Mouse (Mus musculus) lung, embryonic 14.5 days (tissue): Measurements from ENCODE around the gene Cela2a. TPM values are rescaled to one million over a fixed set of nuclear protein-coding genes. Genes with fewer than 3 reads are reported as not detected.

Experiments
- ATAC-seq: fragments of 200-750 bp; cut with Nextera tagmentation; 2 replicates; pipeline ENCODE4 v1.8.0; 2017; ENCODE audit warnings: mild to moderate bottlenecking, moderate TSS enrichment, moderate library complexity; ENCODE audit not compliant: insufficient read depth
- DNase-seq: peaks from one replicate; pipeline ENCODE4 v3.0.0-alpha.2; 2015
- H3K27ac ChIP-seq: fragments of 300-500 bp; sonication (generic); 2 replicates; pipeline ENCODE4 v1.5.1; 2014; ENCODE audit warnings: low read depth, mild to moderate bottlenecking, moderate library complexity
- H3K27me3 ChIP-seq: fragments of 300-500 bp; sonication (generic); 2 replicates; pipeline ENCODE4 v1.6.1; 2014; ENCODE audit warnings: low read length, control low read depth; ENCODE audit not compliant: insufficient read depth
- H3K36me3 ChIP-seq: fragments of 300-500 bp; sonication (generic); 2 replicates; pipeline ENCODE4 v1.6.1; 2014; ENCODE audit warnings: control low read depth; ENCODE audit not compliant: insufficient read depth
- H3K4me1 ChIP-seq: fragments of 300-500 bp; sonication (generic); 2 replicates; pipeline ENCODE4 v1.6.1; 2014; ENCODE audit warnings: antibody characterized with exemption, control low read depth; ENCODE audit not compliant: insufficient read depth
- H3K4me2 ChIP-seq: fragments of 300-500 bp; sonication (generic); 2 replicates; pipeline ENCODE4 v1.6.1; 2014; ENCODE audit warnings: mild to moderate bottlenecking
- H3K4me3 ChIP-seq: fragments of 300-500 bp; sonication (generic); 2 replicates; pipeline ENCODE4 v1.5.1; 2014; ENCODE audit warnings: low read depth, low read length
- H3K9ac ChIP-seq: fragments of 300-500 bp; sonication (generic); 2 replicates; pipeline ENCODE4 v1.6.1; 2014
- H3K9me3 ChIP-seq: fragments of 300-500 bp; sonication (generic); 2 replicates; pipeline ENCODE4 v1.6.1; 2016; ENCODE audit warnings: low read depth, low read length, control low read depth
- CTCF ChIP-seq: IDR thresholded peaks from 2 replicates; pipeline ENCODE4 v1.5.1; 2016; ENCODE audit warnings: antibody characterized with exemption, low read depth
- WGBS: fragments of 180-500 bp; shearing (Covaris S2); extraction: QIAGEN DNeasy Blood & Tissue Kit; methylation state at CpG from one replicate; pipeline ENCODE4 v1.1.7; 2014; 5-methylcytosine and 5-hydroxymethylcytosine counted together
- polyA plus RNA-seq: library from polyadenylated mRNA; unstranded; fragments of >200 nt; fragmentation: Nextera tagmentation; extraction: Ambion mirVana; gene quantifications from 2 replicates; pipeline ENCODE4 v1.2.1, GENCODE M21; 2014

Gene Cela2a
- polyA plus RNA-seq, 1 experiment from 2014 or later: not detected

DNA sequence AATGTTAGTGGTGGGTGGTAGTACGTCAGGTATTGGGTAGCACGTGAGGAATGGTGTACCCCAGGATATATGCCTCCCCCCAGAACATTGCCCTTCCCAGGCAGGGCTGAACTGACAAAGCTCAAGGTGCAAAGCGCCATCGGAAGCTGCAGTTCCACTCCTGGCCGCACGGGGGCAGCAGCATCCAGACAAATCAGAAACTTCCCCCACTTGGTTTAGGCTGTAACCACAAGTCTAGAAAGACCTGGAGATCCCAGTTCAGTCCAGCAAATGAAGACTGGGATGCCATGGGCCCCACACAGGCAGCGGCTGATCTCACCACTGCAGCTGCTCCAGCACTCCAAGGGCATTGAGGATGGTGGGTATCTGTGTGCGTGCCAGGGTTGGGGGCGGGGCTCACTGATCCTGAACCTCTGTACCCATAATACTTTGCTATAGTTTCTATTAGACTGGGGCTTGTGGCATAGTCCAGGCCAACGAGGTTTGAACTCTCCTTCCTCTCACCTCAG lies 31.5 kb upstream of the Cela2a start:
- TF ChIP-seq CTCF: peak; percentile 99
- Histone ChIP-seq H3K27ac (no peak overlapping the region), H3K4me1 (0 out of 2 replicates have a peak, but pooled peaks cover 5% of the 10 kb centered on the region), H3K27me3 (no peaks in the 10 kb centered on the region), H3K4me2 (no peak overlapping the region), H3K9me3 (no peaks in the 10 kb centered on the region), H3K9ac (no peak overlapping the region), H3K36me3 (peaks cover 25% of the 10 kb centered on the region), H3K4me3 (no peak overlapping the region)
- ATAC-seq: peak; percentile 80
- peak; percentile 91 for DNase-seq
- WGBS: 16% methylated on average over 10 of the region's 10 CpGs

DNA sequence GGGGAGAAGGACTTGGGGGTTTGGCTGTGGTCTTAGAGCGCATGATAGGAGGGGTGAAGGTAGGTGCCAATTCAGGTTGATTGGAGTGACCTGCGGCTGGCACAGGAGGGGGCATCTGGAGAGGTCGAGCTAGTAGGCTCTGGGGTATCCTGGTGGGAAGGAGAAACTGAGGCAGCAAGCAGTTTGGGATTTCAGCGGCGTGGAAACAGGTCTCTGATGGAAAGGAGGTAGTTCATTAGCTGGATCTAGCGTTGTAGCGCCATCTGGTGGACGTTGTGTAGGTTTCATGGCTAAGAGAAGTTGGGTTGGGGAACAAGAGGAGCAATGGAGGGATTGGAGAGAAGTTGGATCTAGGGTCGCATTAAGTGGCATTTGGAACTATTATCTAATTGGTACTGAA lies 27.5 kb upstream of the Cela2a start:
- Histone ChIP-seq H3K4me3 (no peak overlapping the region), H3K4me2 (no peak overlapping the region), H3K9ac (no peak overlapping the region), H3K4me1 (0 out of 2 replicates have a peak, but pooled peaks cover 5% of the 10 kb centered on the region), H3K36me3 (no peaks in the 10 kb centered on the region), H3K9me3 (no peaks in the 10 kb centered on the region), H3K27me3 (no peaks in the 10 kb centered on the region), H3K27ac (no peak overlapping the region)
- peak; percentile 73 for DNase-seq
- WGBS: 74% methylated on average over 9 of the region's 9 CpGs
- ATAC-seq: no peak
- peak; percentile 78 for TF ChIP-seq CTCF

DNA sequence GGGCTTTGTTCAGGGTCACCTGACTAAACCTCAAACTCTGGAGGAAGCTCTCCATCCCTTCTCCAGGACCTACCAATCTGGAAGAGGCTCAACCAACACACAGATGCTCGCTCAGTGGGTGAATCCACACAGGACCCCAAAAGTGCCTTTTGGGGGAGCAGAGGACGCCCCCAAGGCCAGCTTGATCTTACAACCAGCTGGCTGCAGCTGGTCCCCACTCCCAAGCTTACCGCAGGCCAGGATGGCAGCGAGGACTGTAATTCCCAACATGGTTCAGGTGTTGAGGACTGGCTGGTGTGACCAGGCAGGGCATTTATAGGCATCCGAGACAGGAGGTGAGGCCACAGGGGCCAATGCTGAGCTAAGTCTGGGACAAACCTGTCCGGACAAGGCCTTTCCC lies 20.0 kb upstream of the Cela2a start, which contains the start of gene Ctrc:
Ctrc (minus strand) TSS at position 361 of the 400 bp plus-strand sequence.
- Histone ChIP-seq H3K4me3 (no peak within 1 kb of the TSS), H3K27me3 (no peaks in the 10 kb centered on the region), H3K36me3 (no peaks in the 10 kb centered on the region), H3K27ac (no peak within 1 kb of the TSS), H3K9me3 (no peaks in the 10 kb centered on the region), H3K4me2 (no peak within 1 kb of the TSS), H3K9ac (no peak within 1 kb of the TSS), H3K4me1 (no peaks in the 10 kb centered on the region)
- WGBS: 79% methylated on average over 6 of the region's 6 CpGs
- no peak for TF ChIP-seq CTCF
- no peak for DNase-seq
- ATAC-seq: no peak

DNA sequence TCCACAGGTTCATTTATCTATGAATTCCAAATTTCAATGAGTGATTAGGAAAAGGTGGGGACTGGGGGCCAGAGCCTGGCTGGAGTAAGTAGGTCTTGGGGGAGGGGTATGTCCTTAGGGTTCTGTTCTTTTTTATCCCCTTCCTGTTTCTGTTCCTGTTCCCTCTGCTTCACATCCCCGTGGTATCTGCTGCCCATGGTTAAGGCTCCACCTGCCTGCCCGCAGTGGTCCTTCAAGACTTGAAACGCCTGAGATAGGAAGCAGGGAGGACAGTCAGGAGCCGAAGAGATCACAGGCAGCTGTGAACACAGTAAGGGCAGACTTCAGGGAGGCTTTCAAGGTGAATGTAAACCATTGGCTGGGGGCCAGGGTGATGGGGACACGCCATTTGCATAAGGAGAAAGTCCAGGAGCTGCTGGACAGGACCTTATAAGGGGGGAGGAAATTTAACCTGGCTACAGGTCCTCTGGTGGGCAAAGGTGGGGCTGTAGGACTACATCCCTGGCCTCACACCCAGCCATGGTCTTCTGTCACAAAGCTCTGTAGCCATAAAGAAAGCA lies 8.7 kb upstream of the Cela2a start:
- H3K4me1 ChIP-seq: no peaks in the 10 kb centered on the region
- no peak overlapping the region for H3K4me3 ChIP-seq
- H3K9me3 ChIP-seq: no peaks in the 10 kb centered on the region
- no peak overlapping the region for H3K4me2 ChIP-seq
- TF ChIP-seq CTCF: no peak
- H3K36me3 ChIP-seq: no peaks in the 10 kb centered on the region
- H3K9ac ChIP-seq: no peak overlapping the region
- no peaks in the 10 kb centered on the region for H3K27me3 ChIP-seq
- H3K27ac ChIP-seq: no peak overlapping the region
- no peak for ATAC-seq
- DNase-seq: no peak
- WGBS: 45% methylated on average over 5 of the region's 5 CpGs

DNA sequence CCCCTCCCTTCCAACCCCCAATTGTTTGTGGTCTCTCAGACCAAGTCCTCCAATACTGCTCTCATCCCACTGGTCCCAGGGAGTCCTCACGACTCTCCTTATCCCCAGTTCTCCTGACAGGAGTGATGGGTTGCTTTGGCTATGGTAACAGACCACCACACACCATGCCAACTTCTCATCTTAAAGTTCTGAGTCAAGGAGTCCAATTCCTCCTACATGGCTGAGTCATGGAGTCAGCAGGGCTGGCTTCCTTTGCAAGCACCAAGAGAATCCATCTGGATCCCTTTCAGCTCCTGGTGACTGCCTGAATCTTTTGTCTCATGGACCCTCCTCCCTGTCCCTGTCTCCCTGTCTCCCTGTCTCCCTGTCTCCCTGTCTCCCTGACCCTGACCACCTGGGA lies 8.0 kb upstream of the Cela2a start:
- Histone ChIP-seq H3K9ac (no peak overlapping the region), H3K9me3 (no peaks in the 10 kb centered on the region), H3K4me3 (no peak overlapping the region), H3K36me3 (no peaks in the 10 kb centered on the region), H3K4me2 (no peak overlapping the region), H3K27me3 (no peaks in the 10 kb centered on the region), H3K27ac (no peak overlapping the region), H3K4me1 (no peaks in the 10 kb centered on the region)
- TF ChIP-seq CTCF: no peak
- DNase-seq (no peak), ATAC-seq (no peak)
- 57% methylated on average over 1 of the region's 1 CpGs for WGBS

DNA sequence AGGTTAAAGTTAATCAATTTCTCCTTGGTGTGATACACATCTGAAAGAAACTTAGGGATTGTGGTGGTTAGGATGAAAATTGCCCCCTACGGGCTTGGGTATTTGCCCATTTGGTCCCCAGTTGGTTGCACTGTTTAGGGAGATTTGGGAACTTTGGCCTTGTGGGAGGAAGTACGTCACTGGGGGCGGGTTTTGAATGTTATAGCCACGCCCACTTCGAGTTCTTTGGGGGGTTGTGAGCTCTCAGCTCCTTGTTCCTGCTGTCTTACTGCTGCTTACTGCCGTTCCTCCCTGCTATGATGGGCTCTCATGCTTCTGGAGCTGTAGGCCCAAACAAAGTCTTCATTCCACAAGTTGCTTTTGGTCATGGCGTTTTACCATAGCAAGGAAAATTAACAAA lies 5.4 kb upstream of the Cela2a start:
- Histone ChIP-seq H3K9ac (no peak overlapping the region), H3K27me3 (no peaks in the 10 kb centered on the region), H3K4me3 (no peak overlapping the region), H3K36me3 (no peaks in the 10 kb centered on the region), H3K4me1 (no peaks in the 10 kb centered on the region), H3K9me3 (no peaks in the 10 kb centered on the region), H3K27ac (no peak overlapping the region), H3K4me2 (no peak overlapping the region)
- no peak for DNase-seq
- TF ChIP-seq CTCF: no peak
- no peak for ATAC-seq
- WGBS: 73% methylated on average over 7 of the region's 7 CpGs

DNA sequence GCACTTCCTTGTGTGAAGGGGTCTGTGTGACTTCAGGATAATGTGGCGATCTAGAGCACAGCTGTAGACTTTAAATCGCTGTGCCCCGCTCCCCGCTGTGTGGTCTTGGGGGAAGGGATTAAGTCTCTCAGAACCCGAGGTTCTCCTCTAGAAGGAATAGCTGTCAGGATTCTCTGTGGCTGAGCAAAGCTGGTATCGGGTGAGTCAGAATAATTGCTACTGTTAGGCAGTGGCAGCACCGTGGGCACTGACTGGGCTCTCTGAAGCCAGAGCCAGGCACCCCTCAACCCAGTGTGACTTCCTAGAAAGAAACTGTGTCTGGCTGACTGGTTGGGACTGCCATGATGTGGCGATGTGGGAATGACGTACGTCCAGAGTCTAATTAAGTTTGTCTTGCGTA lies 4.4 kb upstream of the Cela2a start:
- no peak overlapping the region for H3K4me2 ChIP-seq
- no peak overlapping the region for H3K9ac ChIP-seq
- no peaks in the 10 kb centered on the region for H3K9me3 ChIP-seq
- H3K4me3 ChIP-seq: no peak overlapping the region
- DNase-seq (no peak), ATAC-seq (no peak)
- H3K4me1 ChIP-seq: no peaks in the 10 kb centered on the region
- no peak overlapping the region for H3K27ac ChIP-seq
- TF ChIP-seq CTCF: no peak
- H3K27me3 ChIP-seq: no peaks in the 10 kb centered on the region
- 47% methylated on average over 11 of the region's 11 CpGs for WGBS
- H3K36me3 ChIP-seq: no peaks in the 10 kb centered on the region
